Mouse (Mus musculus) CD4-positive, CD25-positive, alpha-beta regulatory T cell, adult 2 months (primary cell): Measurements from ENCODE around the gene Eml6.
"Not testable (repeated sequence)": the region's sequence is repeated elsewhere in the genome, so short reads cannot be mapped to it uniquely, and the experiment has no call there.

Source experiments
- DNase-seq: peaks from one replicate; pipeline ENCODE4 v3.0.0-alpha.2; 2012; ENCODE audit warnings: low read depth, low spot score

The Eml6 gene

GRCm38 (mm10) chr11:29861040-29861439 lies 164.8 kb downstream of the Eml6 start:
- DNase-seq, result no peak

GRCm38 (mm10) chr11:29840606-29841227 lies 185.1 kb downstream of the Eml6 start:
- DNase-seq, result no peak

- DNase-seq, result no peak
Observed at GRCm38 (mm10) chr11:29839781-29840180, 186.1 kb downstream of the Eml6 start.

- DNase-seq, result no peak
Observed at GRCm38 (mm10) chr11:29837066-29837465, 188.8 kb downstream of the Eml6 start.

- DNase-seq, result no peak
Observed at GRCm38 (mm10) chr11:29827729-29828128, 198.1 kb downstream of the Eml6 start.

- no peak for DNase-seq
Observed at GRCm38 (mm10) chr11:29826001-29826400, 199.8 kb downstream of the Eml6 start.

- DNase-seq, result not testable (repeated sequence)
Observed at GRCm38 (mm10) chr11:29825271-29825718, 200.5 kb downstream of the Eml6 start, which contains the start of gene 4931440F15Rik. Gene 4931440F15Rik, minus strand, starts transcription at chr11:29825668.

GRCm38 (mm10) chr11:29824474-29825270 lies 201.2 kb downstream of the Eml6 start:
- not testable (repeated sequence) for DNase-seq

GRCm38 (mm10) chr11:29823141-29823540 lies 202.7 kb downstream of the Eml6 start:
- no peak for DNase-seq

GRCm38 (mm10) chr11:29815670-29816069 lies 210.2 kb downstream of the Eml6 start:
- DNase-seq, result no peak

GRCm38 (mm10) chr11:29815261-29815660 lies 210.6 kb downstream of the Eml6 start:
- DNase-seq, result no peak

GRCm38 (mm10) chr11:29813267-29813666 lies 212.6 kb downstream of the Eml6 start:
- no peak for DNase-seq

- DNase-seq, result no peak
Observed at GRCm38 (mm10) chr11:29812475-29812874, 213.4 kb downstream of the Eml6 start.

GRCm38 (mm10) chr11:29810324-29810723 lies 215.5 kb downstream of the Eml6 start:
- peak; percentile 33 for DNase-seq

GRCm38 (mm10) chr11:29808981-29809589 lies 216.7 kb downstream of the Eml6 start:
- DNase-seq, result no peak

GRCm38 (mm10) chr11:29808173-29808980 lies 217.5 kb downstream of the Eml6 start:
- DNase-seq, result no peak

GRCm38 (mm10) chr11:29807325-29807724 lies 218.5 kb downstream of the Eml6 start:
- DNase-seq, result no peak

- DNase-seq, result no peak
Observed at GRCm38 (mm10) chr11:29801432-29802427, 224.1 kb downstream of the Eml6 start.

- peak; percentile 18 for DNase-seq
Observed at GRCm38 (mm10) chr11:29799839-29800238, 226.0 kb downstream of the Eml6 start.

- DNase-seq, result no peak
Observed at GRCm38 (mm10) chr11:29795106-29795505, 230.7 kb downstream of the Eml6 start.
